Mouse (Mus musculus) liver, embryonic 15.5 days (tissue): ENCODE data around the gene Tifa. TPM values are rescaled to one million over a fixed set of nuclear protein-coding genes. Genes with fewer than 3 reads are reported as not detected.

ENCODE experiments used
- ATAC-seq: fragments of 200-750 bp; cut with Nextera tagmentation; 2 replicates; pipeline ENCODE4 v1.8.0; 2017; ENCODE audit warnings: moderate number of reproducible peaks, mild to moderate bottlenecking, moderate library complexity; ENCODE audit not compliant: insufficient read depth
- H3K27ac ChIP-seq: fragments of 300-500 bp; sonication (generic); replicated peaks from 2 replicates; pipeline ENCODE4 v1.5.1; 2015; ENCODE audit warnings: mild to moderate bottlenecking, inconsistent platforms
- H3K27me3 ChIP-seq: fragments of 300-500 bp; sonication (generic); 2 replicates; pipeline ENCODE4 v1.6.1; 2015; ENCODE audit warnings: mild to moderate bottlenecking, inconsistent platforms
- H3K36me3 ChIP-seq: fragments of 300-500 bp; sonication (generic); replicated peaks from 2 replicates; pipeline ENCODE4 v1.6.1; 2015; ENCODE audit warnings: moderate library complexity, mild to moderate bottlenecking, inconsistent platforms
- H3K4me1 ChIP-seq: fragments of 300-500 bp; sonication (generic); replicated peaks from 2 replicates; pipeline ENCODE4 v1.6.1; 2015; ENCODE audit warnings: inconsistent platforms
- H3K4me2 ChIP-seq: fragments of 300-500 bp; sonication (generic); 2 replicates; pipeline ENCODE4 v1.6.1; 2015; ENCODE audit warnings: moderate library complexity, mild to moderate bottlenecking, inconsistent platforms
- H3K4me3 ChIP-seq: fragments of 300-500 bp; sonication (generic); replicated peaks from 2 replicates; pipeline ENCODE4 v1.5.1; 2015; ENCODE audit warnings: mild to moderate bottlenecking, inconsistent platforms
- H3K9ac ChIP-seq: fragments of 300-500 bp; sonication (generic); 2 replicates; pipeline ENCODE4 v1.6.1; 2015; ENCODE audit warnings: moderate library complexity, mild to moderate bottlenecking, inconsistent platforms
- H3K9me3 ChIP-seq: fragments of 300-500 bp; sonication (generic); replicated peaks from 2 replicates; pipeline ENCODE4 v1.6.1; 2016; ENCODE audit warnings: inconsistent platforms
- WGBS: fragments of 180-500 bp; shearing (Covaris S2); methylation state at CpG from one replicate; pipeline ENCODE4 v1.1.7; 2015; ENCODE audit warnings: mixed read lengths; ENCODE audit not compliant: insufficient replicate concordance; 5-methylcytosine and 5-hydroxymethylcytosine counted together
- polyA plus RNA-seq: library from polyadenylated mRNA; unstranded; fragments of >200 nt; fragmentation: Nextera tagmentation; extraction: Ambion mirVana; gene quantifications from 2 replicates; pipeline ENCODE4 v1.2.1, GENCODE M21; 2015

Gene Tifa
- polyA plus RNA-seq, 1 experiment from 2014 or later: 15.3 TPM

GRCm38 (mm10) chr3:127804439-127804838, 14.8 kb downstream of the Tifa start:
- no peaks in the 10 kb centered on the region for H3K27me3 ChIP-seq
- H3K27ac ChIP-seq: no peak overlapping the region
- H3K4me1 ChIP-seq: peaks cover 12% of the 10 kb centered on the region
- peak; percentile 54 for ATAC-seq
- peaks cover 33% of the 10 kb centered on the region for H3K36me3 ChIP-seq
- H3K4me3 ChIP-seq: no peak overlapping the region
- 39% methylated on average over 4 of the region's 4 CpGs for WGBS
- H3K4me2 ChIP-seq: no peak overlapping the region
- H3K9me3 ChIP-seq: no peaks in the 10 kb centered on the region
- H3K9ac ChIP-seq: no peak overlapping the region

- H3K36me3 ChIP-seq: peaks cover 36% of the 10 kb centered on the region
- H3K4me1 ChIP-seq: peaks cover 12% of the 10 kb centered on the region
- H3K4me3 ChIP-seq: no peak overlapping the region
- H3K27me3 ChIP-seq: no peaks in the 10 kb centered on the region
- WGBS: 87% methylated on average over 12 of the region's 12 CpGs
- no peak overlapping the region for H3K9ac ChIP-seq
- ATAC-seq: no peak
- H3K9me3 ChIP-seq: no peaks in the 10 kb centered on the region
- H3K4me2 ChIP-seq: no peak overlapping the region
- no peak overlapping the region for H3K27ac ChIP-seq
These were observed 15.5 kb downstream of the Tifa start for GRCm38 (mm10) chr3:127805071-127805470.

- Histone ChIP-seq H3K36me3 (peaks cover 43% of the 10 kb centered on the region), H3K4me3 (no peak overlapping the region), H3K9me3 (no peaks in the 10 kb centered on the region), H3K27ac (no peak overlapping the region), H3K4me2 (no peak overlapping the region), H3K9ac (no peak overlapping the region), H3K4me1 (peaks cover 12% of the 10 kb centered on the region), H3K27me3 (no peaks in the 10 kb centered on the region)
- 84% methylated on average over 6 of the region's 6 CpGs for WGBS
- ATAC-seq: no peak
These were observed 16.4 kb downstream of the Tifa start for GRCm38 (mm10) chr3:127805991-127806390.

- 85% methylated on average over 5 of the region's 5 CpGs for WGBS
- peaks cover 57% of the 10 kb centered on the region for H3K36me3 ChIP-seq
These were observed 18.2 kb downstream of the Tifa start for GRCm38 (mm10) chr3:127807846-127808245.

GRCm38 (mm10) chr3:127809103-127809502, 19.5 kb downstream of the Tifa start:
- Histone ChIP-seq H3K4me3 (no peak overlapping the region), H3K27ac (no peak overlapping the region), H3K9ac (no peak overlapping the region), H3K9me3 (no peaks in the 10 kb centered on the region), H3K36me3 (peaks cover 69% of the 10 kb centered on the region), H3K4me1 (peaks cover 11% of the 10 kb centered on the region), H3K27me3 (no peaks in the 10 kb centered on the region), H3K4me2 (no peak overlapping the region)
- ATAC-seq: no peak
- 76% methylated on average over 7 of the region's 7 CpGs for WGBS

More at GRCm38 (mm10) chr3:127807846-127808245, 18.2 kb downstream of the Tifa start:
- Histone ChIP-seq H3K27me3 (no peaks in the 10 kb centered on the region), H3K27ac (no peak overlapping the region), H3K9ac (no peak overlapping the region), H3K4me2 (no peak overlapping the region), H3K4me1 (peaks cover 12% of the 10 kb centered on the region), H3K4me3 (no peak overlapping the region), H3K9me3 (no peaks in the 10 kb centered on the region)
- ATAC-seq: no peak

GRCm38 (mm10) chr3:127817120-127817683, 27.6 kb downstream of the Tifa start:
- no peak overlapping the region for H3K27ac ChIP-seq
- H3K27me3 ChIP-seq: no peaks in the 10 kb centered on the region
- WGBS: 75% methylated on average over 7 of the region's 7 CpGs
- H3K9me3 ChIP-seq: no peaks in the 10 kb centered on the region
- H3K4me1 ChIP-seq: peaks cover 26% of the 10 kb centered on the region
- H3K36me3 ChIP-seq: peaks cover 45% of the 10 kb centered on the region
- H3K9ac ChIP-seq: no peak overlapping the region
- no peak overlapping the region for H3K4me3 ChIP-seq
- no peak for ATAC-seq
- H3K4me2 ChIP-seq: no peak overlapping the region

GRCm38 (mm10) chr3:127818694-127819663, 29.4 kb downstream of the Tifa start:
- no peaks in the 10 kb centered on the region for H3K9me3 ChIP-seq
- no peak overlapping the region for H3K4me3 ChIP-seq
- H3K4me2 ChIP-seq: no peak overlapping the region
- ATAC-seq: peak; percentile 53; the same call in 1 of the 2 replicates
- no peaks in the 10 kb centered on the region for H3K27me3 ChIP-seq
- peaks cover 26% of the 10 kb centered on the region for H3K4me1 ChIP-seq
- WGBS: 69% methylated on average over 11 of the region's 11 CpGs
- H3K9ac ChIP-seq: no peak overlapping the region
- H3K36me3 ChIP-seq: peaks cover 34% of the 10 kb centered on the region
- 0 out of 2 replicates have a peak overlapping the region, but pooled peaks have one; percentile 7 for H3K27ac ChIP-seq

GRCm38 (mm10) chr3:127820400-127820799, 30.8 kb downstream of the Tifa start:
- H3K9ac ChIP-seq: no peak overlapping the region
- H3K9me3 ChIP-seq: no peaks in the 10 kb centered on the region
- no peak overlapping the region for H3K4me2 ChIP-seq
- WGBS: 61% methylated on average over 1 of the region's 1 CpGs
- 0 out of 2 replicates have a peak overlapping the region, but pooled peaks have one; percentile 33 for H3K27ac ChIP-seq
- peaks cover 39% of the 10 kb centered on the region for H3K4me1 ChIP-seq
- no peak overlapping the region for H3K4me3 ChIP-seq
- peaks cover 31% of the 10 kb centered on the region for H3K36me3 ChIP-seq
- no peak for ATAC-seq
- no peaks in the 10 kb centered on the region for H3K27me3 ChIP-seq

- peaks cover 29% of the 10 kb centered on the region for H3K36me3 ChIP-seq
- H3K4me3 ChIP-seq: no peak overlapping the region
- no peaks in the 10 kb centered on the region for H3K27me3 ChIP-seq
- no peak overlapping the region; the same call in 1 of the 2 replicates for H3K27ac ChIP-seq
- H3K4me2 ChIP-seq: no peak overlapping the region
- peak; percentile 23; the same call in 1 of the 2 replicates for ATAC-seq
- no peaks in the 10 kb centered on the region for H3K9me3 ChIP-seq
- no peak overlapping the region for H3K9ac ChIP-seq
- H3K4me1 ChIP-seq: peaks cover 39% of the 10 kb centered on the region
- WGBS: 30% methylated on average over 5 of the region's 5 CpGs
These were observed 31.6 kb downstream of the Tifa start for GRCm38 (mm10) chr3:127821209-127821608.

GRCm38 (mm10) chr3:127823886-127824863, 34.6 kb downstream of the Tifa start:
- H3K4me3 ChIP-seq: no peak overlapping the region
- peaks cover 21% of the 10 kb centered on the region for H3K36me3 ChIP-seq
- no peaks in the 10 kb centered on the region for H3K9me3 ChIP-seq
- H3K9ac ChIP-seq: no peak overlapping the region
- H3K4me1 ChIP-seq: peaks cover 34% of the 10 kb centered on the region
- H3K27ac ChIP-seq: no peak overlapping the region
- H3K27me3 ChIP-seq: no peaks in the 10 kb centered on the region
- no peak for ATAC-seq
- WGBS: 56% methylated on average over 17 of the region's 17 CpGs
- H3K4me2 ChIP-seq: no peak overlapping the region
